Mouse (Mus musculus) spleen, postnatal 14 days (tissue): ENCODE results near the gene Mrgprh.

Source experiments
- DNase-seq, 2 experiments: peaks; one replicate each; pipeline ENCODE4 v3.0.0; 2021 to 2022; ENCODE audit warnings: low spot score in 2 of 2

Mrgprh gene

DNA sequence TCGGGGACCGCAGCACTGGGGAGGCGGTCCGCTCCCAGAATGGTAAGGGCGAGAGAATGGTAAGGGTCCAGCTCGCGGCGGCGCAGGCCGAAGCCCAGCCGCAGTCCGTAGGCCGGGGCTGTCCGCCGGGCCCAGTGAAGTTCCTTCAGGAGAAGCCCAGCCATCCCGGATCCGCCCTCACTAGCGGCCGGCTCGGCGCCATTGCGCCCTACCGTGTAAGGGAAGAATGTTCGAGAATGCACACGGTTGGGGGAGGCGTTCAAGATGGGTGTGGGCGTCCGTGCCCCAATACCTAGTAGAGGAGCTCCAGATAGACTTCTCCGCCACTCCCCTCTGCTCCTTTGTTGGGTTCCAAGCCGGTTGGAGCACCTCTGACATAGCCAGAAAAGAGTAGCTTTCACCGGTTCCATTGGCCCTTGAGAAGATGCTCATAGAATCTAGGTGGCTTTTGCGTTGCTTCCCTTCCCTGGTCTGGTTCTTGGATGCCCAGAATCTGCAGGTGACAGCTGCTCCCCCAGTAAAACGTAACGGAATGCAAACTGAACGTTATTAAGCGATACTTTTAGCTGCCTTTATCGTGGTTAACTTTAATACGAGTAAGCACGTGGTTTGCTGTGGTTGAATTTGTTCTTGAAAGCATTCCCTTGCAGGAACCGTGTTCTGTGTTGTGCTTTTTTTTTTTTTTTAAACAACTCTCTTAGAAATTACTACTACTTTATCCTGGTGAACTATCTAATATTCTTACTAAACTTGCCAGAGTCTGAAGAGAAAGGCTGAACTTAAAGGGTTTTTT lies 41.0 kb downstream of the Mrgprh start:
- DNase-seq = peak; percentile 27 to 38

DNA sequence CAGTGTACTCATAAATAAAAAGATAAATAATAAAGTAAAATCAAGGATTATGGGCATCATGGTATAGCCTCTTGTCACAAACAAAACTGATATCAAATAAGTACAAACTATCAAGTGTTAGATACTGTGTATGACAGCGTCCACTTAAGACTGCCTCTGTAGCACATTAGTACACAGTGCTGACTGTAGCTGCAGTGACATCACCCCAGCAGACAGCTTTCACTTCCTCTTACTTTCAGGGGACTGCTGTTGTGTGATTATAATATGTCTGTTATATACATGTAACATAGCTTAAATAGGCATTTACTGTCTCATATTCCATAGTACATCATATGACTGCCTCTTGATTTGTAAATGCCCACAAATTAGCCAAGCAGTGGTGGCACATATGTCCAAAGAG lies 45.2 kb downstream of the Mrgprh start:
- no peak for DNase-seq

DNA sequence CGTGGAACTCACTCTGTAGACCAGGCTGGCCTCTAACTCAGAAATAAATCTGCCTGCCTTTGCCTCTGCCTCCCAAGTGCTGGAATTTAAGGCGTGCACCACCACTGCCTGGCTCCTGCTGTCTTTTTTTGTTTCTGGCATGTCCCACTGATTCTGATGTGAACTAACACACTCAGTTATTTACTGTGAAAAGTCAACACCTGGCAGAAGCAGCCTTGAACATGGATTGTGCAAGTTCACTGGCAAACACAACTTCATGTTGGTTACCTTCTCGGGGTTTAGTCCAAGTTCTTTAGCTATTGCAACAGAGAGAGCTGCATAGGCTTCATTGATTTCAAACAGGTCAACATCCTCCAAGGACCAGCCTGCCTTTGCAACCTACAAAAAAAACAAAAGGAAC lies 49.2 kb downstream of the Mrgprh start:
- no peak for DNase-seq

DNA sequence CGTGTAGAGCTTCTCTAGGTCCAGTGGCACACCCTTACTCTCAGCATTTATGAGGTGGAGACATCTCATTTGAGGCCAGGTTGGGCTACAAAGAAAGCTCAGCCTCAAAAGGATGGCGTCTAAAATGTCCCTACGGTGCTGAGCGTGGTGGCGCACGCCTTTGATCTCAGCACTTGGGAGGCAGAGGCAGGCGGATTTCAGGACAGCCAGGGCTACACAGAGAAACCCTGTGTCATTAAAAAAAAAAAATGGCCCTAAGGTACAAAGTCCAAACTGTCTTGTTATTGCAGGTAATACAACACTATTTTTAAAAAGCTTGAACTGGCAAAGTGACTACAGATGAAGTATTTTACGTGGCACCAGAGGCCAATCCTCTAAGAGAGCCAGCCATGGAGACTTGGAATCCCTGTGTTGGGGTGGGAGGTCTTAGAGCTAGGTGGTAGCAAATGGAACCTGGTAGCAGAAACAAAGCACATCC lies 49.9 kb downstream of the Mrgprh start:
- DNase-seq = no peak
